Mouse (Mus musculus) midbrain, embryonic 15.5 days (tissue): ENCODE results near the gene Ccdc141. TPM values are rescaled to one million over a fixed set of nuclear protein-coding genes. Genes with fewer than 3 reads are reported as not detected.
A peak's percentile ranks its signal among the peaks of the same experiment; 100 is the strongest.

ENCODE experiments used
- ATAC-seq: fragments of 200-750 bp; cut with Nextera tagmentation; replicated peaks from 2 replicates; pipeline ENCODE4 v1.8.0; 2017; ENCODE audit warnings: moderate TSS enrichment
- H3K27ac ChIP-seq: fragments of 300-500 bp; sonication (generic); 2 replicates; pipeline ENCODE4 v1.5.1; 2015; ENCODE audit warnings: mild to moderate bottlenecking, inconsistent platforms
- H3K27me3 ChIP-seq: fragments of 300-500 bp; sonication (generic); replicated peaks from 2 replicates; pipeline ENCODE4 v1.6.1; 2015; ENCODE audit warnings: inconsistent platforms
- H3K36me3 ChIP-seq: fragments of 300-500 bp; sonication (generic); replicated peaks from 2 replicates; pipeline ENCODE4 v1.6.1; 2015; ENCODE audit warnings: inconsistent platforms
- H3K4me1 ChIP-seq: fragments of 300-500 bp; sonication (generic); 2 replicates; pipeline ENCODE4 v1.6.1; 2015; ENCODE audit warnings: inconsistent platforms
- H3K4me2 ChIP-seq: fragments of 300-500 bp; sonication (generic); 2 replicates; pipeline ENCODE4 v1.6.1; 2015; ENCODE audit warnings: inconsistent platforms, mild to moderate bottlenecking, moderate library complexity
- H3K4me3 ChIP-seq: fragments of 300-500 bp; sonication (generic); 2 replicates; pipeline ENCODE4 v1.5.1; 2015; ENCODE audit warnings: mild to moderate bottlenecking, inconsistent platforms
- H3K9ac ChIP-seq: fragments of 300-500 bp; sonication (generic); 2 replicates; pipeline ENCODE4 v1.6.1; 2015; ENCODE audit warnings: mild to moderate bottlenecking, inconsistent platforms
- H3K9me3 ChIP-seq: fragments of 300-500 bp; sonication (generic); 2 replicates; pipeline ENCODE4 v1.6.1; 2016; ENCODE audit warnings: inconsistent platforms
- WGBS: fragments of 180-500 bp; shearing (Covaris S2); methylation state at CpG from one replicate; pipeline ENCODE4 v1.1.7; 2015; ENCODE audit warnings: mixed read lengths; 5-methylcytosine and 5-hydroxymethylcytosine counted together
- polyA plus RNA-seq: library from polyadenylated mRNA; unstranded; fragments of >200 nt; fragmentation: Nextera tagmentation; extraction: Ambion mirVana; gene quantifications from 2 replicates; pipeline ENCODE4 v1.2.1, GENCODE M21; 2015

Gene Ccdc141
- polyA plus RNA-seq, 1 experiment from 2014 or later, result 8.4 TPM

GRCm38 (mm10) chr2:77081156-77081555 lies 89.3 kb downstream of the Ccdc141 start:
- no peak overlapping the region for H3K9ac ChIP-seq
- H3K4me2 ChIP-seq, result no peak overlapping the region
- H3K27ac ChIP-seq, result no peak overlapping the region
- no peak for ATAC-seq
- no peaks in the 10 kb centered on the region for H3K9me3 ChIP-seq
- no peaks in the 10 kb centered on the region for H3K36me3 ChIP-seq
- H3K4me3 ChIP-seq, result no peak overlapping the region
- H3K4me1 ChIP-seq, result no peaks in the 10 kb centered on the region
- H3K27me3 ChIP-seq, result no peaks in the 10 kb centered on the region
- 80% methylated on average over 2 of the region's 2 CpGs for WGBS

GRCm38 (mm10) chr2:77080657-77081056 lies 89.8 kb downstream of the Ccdc141 start:
- no peaks in the 10 kb centered on the region for H3K9me3 ChIP-seq
- no peak for ATAC-seq
- no peak overlapping the region for H3K4me2 ChIP-seq
- WGBS, result 89% methylated on average over 3 of the region's 3 CpGs
- no peak overlapping the region for H3K4me3 ChIP-seq
- no peaks in the 10 kb centered on the region for H3K4me1 ChIP-seq
- H3K36me3 ChIP-seq, result no peaks in the 10 kb centered on the region
- H3K9ac ChIP-seq, result no peak overlapping the region
- no peak overlapping the region for H3K27ac ChIP-seq
- no peaks in the 10 kb centered on the region for H3K27me3 ChIP-seq

GRCm38 (mm10) chr2:77078746-77079145 lies 91.7 kb downstream of the Ccdc141 start:
- Histone ChIP-seq H3K9ac (no peak overlapping the region), H3K36me3 (no peaks in the 10 kb centered on the region), H3K27me3 (no peaks in the 10 kb centered on the region), H3K4me2 (no peak overlapping the region), H3K27ac (no peak overlapping the region), H3K4me3 (no peak overlapping the region), H3K4me1 (no peaks in the 10 kb centered on the region; the same call in 1 of the 2 replicates), H3K9me3 (no peaks in the 10 kb centered on the region)
- ATAC-seq, result no peak
- WGBS, result 89% methylated on average over 4 of the region's 4 CpGs

GRCm38 (mm10) chr2:77074373-77074772 lies 96.1 kb downstream of the Ccdc141 start:
- Histone ChIP-seq H3K27ac (0 out of 2 replicates have a peak overlapping the region, but pooled peaks have one; percentile 6), H3K27me3 (no peaks in the 10 kb centered on the region), H3K4me3 (no peak overlapping the region), H3K4me2 (no peak overlapping the region), H3K36me3 (no peaks in the 10 kb centered on the region), H3K9me3 (no peaks in the 10 kb centered on the region), H3K9ac (no peak overlapping the region), H3K4me1 (peaks cover 2% of the 10 kb centered on the region; the same call in 1 of the 2 replicates)
- ATAC-seq, result no peak; the same call in 1 of the 2 replicates
- 25% methylated on average over 6 of the region's 6 CpGs for WGBS

GRCm38 (mm10) chr2:77073930-77074329 lies 96.5 kb downstream of the Ccdc141 start:
- Histone ChIP-seq H3K9ac (no peak overlapping the region), H3K4me2 (no peak overlapping the region), H3K27ac (no peak overlapping the region), H3K4me3 (no peak overlapping the region), H3K4me1 (peaks cover 2% of the 10 kb centered on the region; the same call in 1 of the 2 replicates), H3K9me3 (no peaks in the 10 kb centered on the region), H3K36me3 (no peaks in the 10 kb centered on the region), H3K27me3 (no peaks in the 10 kb centered on the region)
- ATAC-seq, result peak; percentile 75
- WGBS, result 45% methylated on average over 5 of the region's 5 CpGs

GRCm38 (mm10) chr2:77065294-77065693 lies 105.1 kb downstream of the Ccdc141 start:
- H3K27ac ChIP-seq, result no peak overlapping the region
- no peak; the same call in 1 of the 2 replicates for ATAC-seq
- H3K36me3 ChIP-seq, result no peaks in the 10 kb centered on the region
- H3K9ac ChIP-seq, result no peak overlapping the region
- no peak overlapping the region for H3K4me3 ChIP-seq
- no peak overlapping the region for H3K4me2 ChIP-seq
- WGBS, result 16% methylated on average over 6 of the region's 6 CpGs
- H3K9me3 ChIP-seq, result no peaks in the 10 kb centered on the region
- H3K4me1 ChIP-seq, result peaks cover 2% of the 10 kb centered on the region; the same call in 1 of the 2 replicates
- no peaks in the 10 kb centered on the region for H3K27me3 ChIP-seq

- Histone ChIP-seq H3K36me3 (no peaks in the 10 kb centered on the region), H3K9me3 (no peaks in the 10 kb centered on the region), H3K27ac (no peak overlapping the region), H3K4me3 (no peak overlapping the region), H3K27me3 (no peaks in the 10 kb centered on the region), H3K4me1 (peaks cover 5% of the 10 kb centered on the region), H3K4me2 (no peak overlapping the region), H3K9ac (no peak overlapping the region)
- WGBS, result 25% methylated on average over 3 of the region's 3 CpGs
- ATAC-seq, result no peak
Observed at GRCm38 (mm10) chr2:77061871-77062270, 108.6 kb downstream of the Ccdc141 start.

- Histone ChIP-seq H3K4me1 (peaks cover 11% of the 10 kb centered on the region), H3K4me2 (no peak overlapping the region), H3K27me3 (no peaks in the 10 kb centered on the region), H3K27ac (no peak overlapping the region), H3K4me3 (no peak overlapping the region), H3K9ac (no peak overlapping the region), H3K9me3 (no peaks in the 10 kb centered on the region), H3K36me3 (no peaks in the 10 kb centered on the region)
- WGBS, result 15% methylated on average over 8 of the region's 8 CpGs
- no peak for ATAC-seq
Observed at GRCm38 (mm10) chr2:77059596-77059995, 110.8 kb downstream of the Ccdc141 start.

GRCm38 (mm10) chr2:77056367-77056766 lies 114.1 kb downstream of the Ccdc141 start:
- Histone ChIP-seq H3K4me3 (no peak overlapping the region), H3K4me2 (peak overlapping the region; percentile 21; the same call in 1 of the 2 replicates), H3K9ac (no peak overlapping the region), H3K36me3 (no peaks in the 10 kb centered on the region), H3K9me3 (no peaks in the 10 kb centered on the region), H3K27ac (no peak overlapping the region), H3K27me3 (no peaks in the 10 kb centered on the region), H3K4me1 (peaks cover 11% of the 10 kb centered on the region)
- ATAC-seq, result peak; percentile 59; the same call in 1 of the 2 replicates
- WGBS, result 12% methylated on average over 11 of the region's 11 CpGs

GRCm38 (mm10) chr2:77042912-77043311 lies 127.5 kb downstream of the Ccdc141 start:
- H3K4me1 ChIP-seq, result no peaks in the 10 kb centered on the region
- no peaks in the 10 kb centered on the region for H3K9me3 ChIP-seq
- no peak overlapping the region for H3K4me3 ChIP-seq
- no peak overlapping the region for H3K27ac ChIP-seq
- H3K27me3 ChIP-seq, result no peaks in the 10 kb centered on the region
- no peak for ATAC-seq
- no peak overlapping the region for H3K9ac ChIP-seq
- no peaks in the 10 kb centered on the region for H3K36me3 ChIP-seq
- WGBS, result 58% methylated on average over 3 of the region's 3 CpGs
- no peak overlapping the region for H3K4me2 ChIP-seq

GRCm38 (mm10) chr2:77039683-77040082 lies 130.8 kb downstream of the Ccdc141 start:
- no peaks in the 10 kb centered on the region for H3K9me3 ChIP-seq
- H3K4me3 ChIP-seq, result no peak overlapping the region
- ATAC-seq, result no peak
- no peaks in the 10 kb centered on the region for H3K27me3 ChIP-seq
- WGBS, result 68% methylated on average over 3 of the region's 3 CpGs
- H3K36me3 ChIP-seq, result no peaks in the 10 kb centered on the region
- H3K4me1 ChIP-seq, result no peaks in the 10 kb centered on the region
- H3K27ac ChIP-seq, result no peak overlapping the region
- H3K9ac ChIP-seq, result no peak overlapping the region
- no peak overlapping the region for H3K4me2 ChIP-seq

- Histone ChIP-seq H3K4me1 (no peaks in the 10 kb centered on the region), H3K4me2 (no peak overlapping the region), H3K9ac (no peak overlapping the region), H3K9me3 (no peaks in the 10 kb centered on the region), H3K27me3 (no peaks in the 10 kb centered on the region), H3K36me3 (no peaks in the 10 kb centered on the region), H3K27ac (no peak overlapping the region), H3K4me3 (no peak overlapping the region)
- WGBS, result 90% methylated on average over 4 of the region's 4 CpGs
- no peak for ATAC-seq
Observed at GRCm38 (mm10) chr2:77039281-77039680, 131.2 kb downstream of the Ccdc141 start.

- WGBS, result 85% methylated on average over 10 of the region's 10 CpGs
- Histone ChIP-seq H3K9me3 (no peaks in the 10 kb centered on the region), H3K27ac (no peak overlapping the region), H3K4me3 (no peak overlapping the region), H3K9ac (no peak overlapping the region), H3K4me1 (no peaks in the 10 kb centered on the region), H3K4me2 (no peak overlapping the region), H3K36me3 (no peaks in the 10 kb centered on the region), H3K27me3 (no peaks in the 10 kb centered on the region)
- no peak for ATAC-seq
Observed at GRCm38 (mm10) chr2:77037211-77037610, 133.2 kb downstream of the Ccdc141 start.
